Mouse (Mus musculus): ENCODE results near the gene Shh. TPM values are rescaled to one million over a fixed set of nuclear protein-coding genes. Genes with fewer than 3 reads are reported as not detected.

Shh gene
- total RNA-seq, 2 experiments from 2014 or later: not detected

DNA sequence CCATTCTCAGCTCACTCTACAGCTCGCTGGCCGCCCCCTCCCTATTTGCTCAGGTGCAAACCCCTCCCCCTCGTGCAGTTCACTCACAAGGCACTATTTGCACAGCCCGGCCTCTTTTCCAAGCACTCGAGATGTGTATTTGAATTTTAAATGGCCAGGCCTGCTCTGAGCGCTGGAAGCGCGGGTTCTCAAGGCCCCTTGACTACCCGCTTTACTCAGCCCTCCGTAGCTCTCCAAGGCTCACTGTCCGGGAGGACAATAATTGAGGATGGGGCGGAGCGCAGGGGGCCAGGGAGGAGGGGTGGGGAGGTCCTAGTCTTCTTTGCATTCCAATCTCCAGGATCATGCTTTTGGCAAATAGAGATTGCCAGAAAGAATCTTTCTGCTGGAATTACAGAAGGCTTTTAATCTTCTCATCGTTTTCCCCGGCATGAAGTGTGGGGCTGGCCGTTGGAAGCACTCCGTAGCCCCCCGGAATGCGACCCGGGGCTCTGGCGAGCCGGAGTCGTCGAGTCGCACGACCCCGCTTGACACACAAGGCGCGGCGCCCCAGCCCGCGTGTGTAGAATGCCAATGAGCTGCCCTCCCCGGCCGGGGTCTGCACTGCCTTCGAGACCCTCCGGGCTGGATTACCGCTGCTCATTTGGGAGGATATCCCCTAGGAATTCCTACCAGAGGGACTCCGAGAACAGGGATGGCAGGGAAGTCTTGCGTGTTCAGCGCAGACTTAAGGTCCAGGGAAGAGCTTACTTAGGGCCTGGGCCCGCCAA is 7.4 kb downstream of the Shh start:
- no peak for DNase-seq

DNA sequence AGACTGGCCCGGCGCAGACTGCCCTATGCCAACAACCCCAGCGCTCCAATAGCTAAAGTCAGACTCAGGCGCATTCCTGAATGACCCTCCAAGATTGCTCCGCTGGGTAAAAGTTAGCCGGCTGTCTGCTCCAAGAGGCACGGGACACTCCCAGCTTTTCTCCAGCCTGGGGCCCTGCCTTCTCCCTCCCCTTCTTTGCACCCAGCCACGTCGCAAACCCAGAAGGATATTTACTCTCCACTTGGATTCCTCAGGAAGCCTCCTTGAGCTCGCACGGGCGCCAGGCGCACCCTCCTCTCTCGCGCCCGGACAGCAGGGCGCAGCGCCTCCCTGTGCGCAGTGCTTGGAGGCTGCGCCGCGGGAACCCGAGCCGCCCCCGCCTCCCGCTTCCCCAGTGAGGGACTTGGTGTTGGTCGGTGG is 8.2 kb downstream of the Shh start:
- DNase-seq: no peak

- DNase-seq: no peak
These were observed 9.0 kb downstream of the Shh start for GRCm38 (mm10) chr5:28457921-28458641.

DNA sequence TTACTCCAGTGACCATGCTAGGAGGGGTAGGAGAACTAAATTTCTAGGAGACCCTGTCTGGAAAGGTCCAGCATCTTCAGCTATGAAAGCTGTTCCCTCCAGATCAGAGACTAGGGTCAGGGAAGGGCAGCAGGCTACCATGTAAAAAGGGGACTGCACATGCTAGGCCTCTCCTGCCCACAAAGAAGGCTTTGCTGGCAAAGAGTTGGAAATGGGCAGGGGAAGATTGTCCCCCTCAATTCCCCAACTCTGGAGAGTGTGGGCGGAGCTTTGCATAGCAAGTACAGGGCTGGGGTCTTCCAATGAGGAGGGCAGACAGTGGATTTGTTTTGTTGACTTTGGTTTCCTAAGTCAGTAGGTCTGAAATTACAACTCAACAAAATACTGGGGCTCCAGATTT is 10.7 kb downstream of the Shh start:
- no peak for DNase-seq

GRCm38 (mm10) chr5:28455721-28456120 is 11.3 kb downstream of the Shh start:
- no peak for DNase-seq

GRCm38 (mm10) chr5:28454546-28454945 is 12.5 kb downstream of the Shh start:
- DNase-seq: no peak

- DNase-seq: no peak
These were observed 13.5 kb downstream of the Shh start for GRCm38 (mm10) chr5:28453523-28453922.

- no peak for DNase-seq
These were observed 14.0 kb downstream of the Shh start for GRCm38 (mm10) chr5:28453086-28453485.

- no peak for DNase-seq
These were observed 15.9 kb downstream of the Shh start for GRCm38 (mm10) chr5:28451053-28451638.

DNA sequence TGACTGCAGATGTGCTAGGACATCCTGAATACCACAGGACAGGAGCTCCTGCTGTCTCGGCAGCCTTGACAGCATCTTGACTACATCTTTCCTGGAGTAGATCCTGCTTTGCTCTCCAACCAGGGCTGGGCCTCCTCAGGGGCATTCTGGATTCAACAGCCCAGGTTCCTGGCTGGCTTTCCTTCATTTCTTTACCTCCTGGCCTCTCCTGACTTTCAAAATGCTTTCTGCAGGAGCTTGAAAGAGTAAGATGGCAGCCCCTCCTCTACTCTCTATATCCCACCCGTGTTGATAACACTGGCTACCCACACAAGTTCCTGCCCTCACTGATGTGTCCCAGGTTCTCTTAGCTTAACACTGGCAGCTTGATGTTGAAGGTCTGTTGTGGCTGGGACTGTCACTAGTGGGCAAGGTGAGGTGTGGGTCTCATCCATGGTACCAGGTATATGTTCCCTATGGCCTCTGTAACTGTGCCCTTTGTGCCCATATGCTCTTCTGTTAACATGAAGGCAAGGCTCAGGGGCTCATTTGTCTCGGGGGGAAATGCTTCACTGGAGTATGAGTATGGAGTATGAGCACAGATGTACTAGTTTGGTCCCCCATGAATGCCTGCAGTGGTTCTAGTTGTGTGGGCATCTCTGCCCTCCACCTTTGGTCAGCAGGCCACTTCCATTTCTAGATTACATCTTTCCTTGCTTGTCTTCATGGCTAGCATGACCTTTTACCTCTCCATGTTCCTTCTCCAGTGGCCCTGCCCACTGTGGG is 16.7 kb downstream of the Shh start:
- no peak for DNase-seq

DNA sequence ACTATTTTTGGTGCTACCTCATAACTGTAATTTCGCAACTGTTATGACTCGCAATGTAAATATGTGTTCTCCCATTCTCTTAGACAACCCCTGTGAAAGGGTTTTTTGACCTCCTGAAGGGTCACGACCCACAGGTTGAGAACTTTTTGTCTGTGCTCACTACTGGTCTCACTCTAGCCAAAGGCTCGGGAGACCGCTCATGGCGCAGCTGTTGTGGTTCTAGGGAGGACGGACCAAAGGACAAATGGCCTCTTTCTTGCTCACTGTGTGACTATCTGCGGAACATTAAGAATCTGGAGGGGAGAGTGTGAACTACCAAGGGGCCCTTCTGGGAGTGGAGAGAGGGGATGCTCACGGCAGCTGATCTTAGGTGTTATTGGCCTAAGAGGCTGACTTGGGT is 41.1 kb downstream of the Shh start:
- no peak for DNase-seq

DNA sequence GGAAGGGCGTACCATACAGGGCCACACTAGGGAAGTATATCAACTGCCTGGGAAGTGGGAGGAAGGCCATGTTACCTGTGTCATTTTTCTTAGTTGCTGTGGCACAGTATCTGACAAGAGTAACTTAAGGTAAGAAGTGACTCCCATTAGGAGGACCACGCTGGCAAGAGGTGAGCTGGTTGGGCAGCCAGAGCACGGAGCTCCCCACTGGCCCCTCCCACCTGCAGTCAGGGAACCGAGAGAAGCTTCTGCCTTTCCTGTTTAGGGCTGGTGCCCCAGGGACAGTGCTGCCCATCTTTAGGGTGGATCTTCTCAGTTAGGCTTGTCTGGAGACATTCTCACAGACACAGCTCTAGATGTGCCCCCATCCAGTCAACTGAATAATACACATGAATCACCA is 43.3 kb downstream of the Shh start:
- DNase-seq: no peak

GRCm38 (mm10) chr5:28419640-28420265 is 47.3 kb downstream of the Shh start:
- DNase-seq: no peak

DNA sequence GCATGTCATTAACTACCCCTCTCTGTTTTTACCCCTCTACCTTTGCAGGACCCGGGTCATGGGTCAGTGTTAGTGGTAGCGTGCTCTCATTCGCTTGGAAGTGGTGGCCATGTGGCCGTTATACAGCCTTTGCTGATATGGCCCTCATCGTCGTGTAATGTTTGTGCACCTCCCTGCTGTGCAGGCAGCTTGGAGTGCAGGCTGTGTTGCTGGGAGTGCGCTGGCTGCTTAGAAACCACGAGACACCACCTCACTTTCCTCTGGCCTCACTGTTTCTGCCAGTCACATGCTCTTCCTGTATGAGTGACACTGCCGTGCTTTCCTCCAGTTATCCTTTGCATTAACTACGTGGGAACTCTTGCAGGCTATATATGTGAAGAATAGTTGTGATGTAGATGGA is 48.3 kb downstream of the Shh start:
- DNase-seq: no peak

DNA sequence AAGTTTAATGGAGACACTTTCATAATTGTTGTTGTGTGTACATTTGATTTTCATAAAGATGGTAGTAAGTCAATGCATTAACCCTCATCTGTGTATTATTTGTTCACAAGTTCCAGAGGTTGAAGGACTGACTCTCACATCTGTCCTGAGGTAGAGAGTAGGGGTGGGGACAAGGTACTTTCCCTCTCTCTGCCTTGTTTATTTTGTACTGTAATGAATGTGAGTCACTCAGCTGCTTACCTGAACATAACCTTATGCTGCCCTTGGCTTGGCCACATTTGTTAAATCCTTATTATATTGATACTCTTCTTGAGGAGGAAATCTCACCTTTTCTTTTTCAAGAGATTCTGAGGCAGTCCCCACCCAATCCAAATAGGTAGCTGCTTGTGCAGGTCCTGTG is 51.0 kb downstream of the Shh start:
- DNase-seq: no peak

DNA sequence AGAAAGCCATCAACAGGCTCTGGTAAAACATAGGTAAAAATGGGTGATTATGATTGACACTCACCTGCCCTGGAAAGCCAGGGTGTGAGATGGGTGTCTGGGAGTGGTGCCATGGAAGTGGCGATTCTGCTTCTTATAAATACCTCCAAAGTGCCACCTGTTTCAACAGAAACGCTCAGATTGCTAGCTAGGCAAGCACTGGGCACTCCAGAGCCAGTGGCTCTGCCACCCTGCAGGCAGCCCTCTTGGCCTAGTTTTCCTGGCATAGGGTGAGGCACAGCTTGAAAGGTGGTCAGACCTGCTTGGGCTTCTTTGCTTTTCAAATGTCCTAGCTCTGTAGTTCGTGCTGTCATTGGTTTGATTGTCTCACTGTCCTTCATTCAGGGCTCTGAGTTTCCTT is 53.0 kb downstream of the Shh start:
- DNase-seq: no peak

- no peak for DNase-seq
These were observed 53.5 kb downstream of the Shh start for GRCm38 (mm10) chr5:28413533-28413932.

- DNase-seq: no peak
These were observed 54.9 kb downstream of the Shh start for GRCm38 (mm10) chr5:28412006-28412685.

Measured in gastrocnemius, postnatal 25 days (tissue).